Mouse (Mus musculus) cerebellum, adult (tissue): ENCODE results near the gene Gm6358.
"Not testable (repeated sequence)": the region's sequence is repeated elsewhere in the genome, so short reads cannot be mapped to it uniquely, and the experiment has no call there.

Source experiments
- ATAC-seq: cut with Nextera tagmentation; 2 replicates; pipeline ENCODE4 v1.9.2; 2017; ENCODE audit warnings: mild to moderate bottlenecking, moderate library complexity, mixed read lengths; ENCODE audit not compliant: insufficient number of reproducible peaks, low FRiP score, low TSS enrichment

The Gm6358 gene

GRCm38 (mm10) chr16:89140551-89140950 lies at the start of gene Gm6358:
Gene Gm6358 (plus strand): TSS chr16:89140851.
- no peak for ATAC-seq

- ATAC-seq: no peak
These were observed 10.1 kb downstream of the Gm6358 start, which contains the start of gene Gm10061 for GRCm38 (mm10) chr16:89150786-89151185. Gene Gm10061 (plus strand): TSS chr16:89151086.

- no peak for ATAC-seq
These were observed 17.0 kb downstream of the Gm6358 start, which contains the start of gene Gm9789 for GRCm38 (mm10) chr16:89157652-89158051. Gene Gm9789 (plus strand): TSS chr16:89157952.

GRCm38 (mm10) chr16:89169190-89169589 lies 28.5 kb downstream of the Gm6358 start, which contains the start of gene Gm7735:
Gene Gm7735 (plus strand): TSS chr16:89169490.
- ATAC-seq: not testable (repeated sequence)

- ATAC-seq: no peak
These were observed 33.8 kb downstream of the Gm6358 start, which contains the start of gene 1110057P08Rik for GRCm38 (mm10) chr16:89174435-89174834. Gene 1110057P08Rik (plus strand): TSS chr16:89174735.

GRCm38 (mm10) chr16:89188621-89189020 lies 48.0 kb downstream of the Gm6358 start:
- ATAC-seq: no peak
